Mouse (Mus musculus) ES-E14 (cell line): Measurements from ENCODE around the gene Spata31d1b.

ENCODE experiments used
- CHD2 ChIP-seq: IDR thresholded peaks from 2 replicates; pipeline ENCODE4 v1.6.1; 2014; ENCODE audit warnings: mild to moderate bottlenecking, low read depth, low read length, inconsistent platforms
- HCFC1 ChIP-seq: IDR thresholded peaks from 2 replicates; pipeline ENCODE4 v1.6.1; 2012; ENCODE audit warnings: low read length, inconsistent platforms, borderline replicate concordance; ENCODE audit not compliant: insufficient read depth
- MAFK ChIP-seq: IDR thresholded peaks from 2 replicates; pipeline ENCODE4 v1.6.1; 2014; ENCODE audit warnings: mild to moderate bottlenecking, low read depth, low read length, inconsistent platforms; ENCODE audit not compliant: insufficient read depth
- ZC3H11A ChIP-seq: IDR thresholded peaks from 2 replicates; pipeline ENCODE4 v1.6.1; 2012; ENCODE audit warnings: low read depth, mild to moderate bottlenecking, inconsistent platforms, low read length, borderline replicate concordance
- ZNF384 ChIP-seq: IDR thresholded peaks from 2 replicates; pipeline ENCODE4 v1.6.1; 2012; ENCODE audit warnings: low read depth, low read length, inconsistent platforms

DNA sequence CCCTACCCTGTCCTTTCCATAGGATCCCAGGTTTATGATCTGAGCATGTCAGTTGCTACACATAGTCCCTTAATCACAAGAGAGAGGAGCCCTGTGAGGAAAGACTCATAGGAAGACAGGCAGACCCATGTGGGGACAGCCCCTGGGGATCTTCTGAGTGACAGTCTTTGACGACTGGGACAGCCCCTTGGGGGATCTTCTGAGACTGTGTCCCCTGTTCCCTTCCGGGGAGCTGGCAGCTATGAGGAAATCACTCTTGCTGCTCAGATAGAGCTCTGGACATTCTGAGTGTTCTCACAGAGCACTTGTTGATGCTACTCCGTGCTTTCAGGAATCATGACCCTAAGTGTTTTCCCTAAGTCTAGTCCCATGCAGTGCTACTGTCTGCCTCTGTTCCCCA is 1.6 kb downstream of the Spata31d1b start:
- TF ChIP-seq CHD2 (no peak), ZNF384 (no peak), HCFC1 (no peak), MAFK (no peak), ZC3H11A (no peak)
